Mouse (Mus musculus) urinary bladder, postnatal 4 days (tissue): ENCODE measurements around the gene Crybg3.

Experiments used
- DNase-seq, 2 experiments: peaks; one replicate each; pipeline ENCODE4 v3.0.0; 2021 to 2022; ENCODE audit warnings: low spot score in 2 of 2

The Crybg3 gene

DNA sequence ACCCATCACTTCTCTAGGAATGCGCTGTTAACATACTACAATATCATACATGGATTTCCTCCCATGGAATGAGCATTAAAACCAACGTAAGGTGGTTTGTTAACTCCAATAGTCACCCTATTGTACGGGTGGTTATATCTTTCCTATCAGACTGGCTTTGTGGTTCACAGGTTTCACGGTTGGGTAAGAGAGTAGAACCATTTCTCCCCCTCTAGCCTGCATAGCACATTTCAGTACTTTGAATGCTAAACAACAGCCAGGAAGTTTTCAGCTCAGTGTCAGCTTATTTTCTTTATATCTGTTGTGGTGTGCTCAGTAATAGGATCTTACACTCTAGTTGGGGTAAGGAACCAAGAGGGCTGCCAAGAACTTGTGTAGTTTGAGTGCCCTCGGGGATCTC is 149.0 kb downstream of the Crybg3 start:
- no peak for DNase-seq

DNA sequence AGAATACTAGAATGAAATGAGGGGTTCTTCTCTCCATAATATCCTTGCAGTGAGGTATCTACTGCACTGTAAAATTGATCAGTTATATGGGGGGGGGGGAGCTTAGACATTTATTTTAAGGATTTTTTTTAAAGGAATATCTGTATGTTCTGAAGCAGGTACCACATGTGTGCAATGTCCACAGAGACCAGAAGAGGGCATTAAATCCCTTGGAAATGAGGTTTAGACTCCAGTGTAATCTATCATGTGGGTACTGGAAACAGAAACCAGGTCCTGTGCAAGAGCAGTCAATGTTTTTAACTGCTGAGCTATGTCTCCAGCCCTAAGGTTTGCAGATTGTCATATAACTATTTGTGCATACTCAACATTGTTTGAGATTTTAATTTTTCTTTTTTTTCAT is 151.7 kb downstream of the Crybg3 start:
- DNase-seq, result no peak

DNA sequence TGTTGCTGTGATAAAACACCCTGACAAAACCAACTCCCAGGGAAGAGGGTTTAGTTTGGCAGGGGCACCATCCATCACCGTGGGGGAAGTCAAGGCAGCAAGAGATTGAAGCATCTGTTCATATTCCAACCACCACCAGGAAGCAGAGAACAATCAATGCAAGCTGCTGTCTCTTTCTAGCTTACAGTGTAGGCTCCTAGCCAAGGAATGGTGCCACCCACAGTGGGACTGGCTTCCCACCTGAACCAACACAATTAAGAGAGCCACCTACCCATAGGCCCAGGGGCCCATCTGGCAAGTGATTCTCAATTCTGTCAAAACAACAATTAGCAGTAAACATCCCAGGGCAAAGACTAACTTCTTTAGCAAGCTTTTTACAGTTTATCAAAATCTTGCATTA is 152.6 kb downstream of the Crybg3 start:
- no peak for DNase-seq

DNA sequence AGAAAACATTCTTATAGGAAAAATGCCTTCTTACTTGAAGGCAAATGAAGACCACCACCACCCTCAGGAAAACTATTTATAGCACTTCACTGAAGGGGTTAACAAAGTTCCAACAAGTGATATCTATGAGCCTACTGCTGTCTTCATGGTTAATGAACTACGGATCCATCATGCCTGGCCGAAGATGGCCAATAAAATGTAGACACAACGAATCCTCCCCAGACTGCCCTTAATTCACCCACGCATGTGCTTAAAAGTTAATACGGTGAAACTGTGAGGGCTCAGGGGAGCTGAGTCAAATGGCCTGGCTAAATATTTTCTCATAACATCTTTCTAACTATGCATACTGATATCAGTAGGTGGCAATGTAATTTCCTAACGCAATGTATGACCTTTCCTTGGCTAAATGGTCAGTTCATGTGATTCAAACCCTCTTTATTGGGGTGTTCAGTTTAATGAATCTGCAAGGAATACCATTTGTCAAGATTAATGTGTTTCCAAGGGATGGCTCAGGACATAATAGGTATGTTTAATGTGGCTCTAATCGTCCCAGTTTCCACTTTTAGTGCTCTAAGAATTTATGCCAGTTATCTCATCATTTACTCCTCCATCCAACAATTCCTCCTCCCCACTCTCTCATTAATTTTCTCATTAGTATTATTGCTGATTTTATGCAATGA is 155.8 kb downstream of the Crybg3 start:
- DNase-seq, result no peak
